Mouse (Mus musculus): ENCODE measurements at regions not wholly inside any gene's neighbourhood (a gene's known extent, or its start where the extent isn't known, plus 50 kb on each side); places are given as distances from the start of the nearest gene placed in this dataset.

DNA sequence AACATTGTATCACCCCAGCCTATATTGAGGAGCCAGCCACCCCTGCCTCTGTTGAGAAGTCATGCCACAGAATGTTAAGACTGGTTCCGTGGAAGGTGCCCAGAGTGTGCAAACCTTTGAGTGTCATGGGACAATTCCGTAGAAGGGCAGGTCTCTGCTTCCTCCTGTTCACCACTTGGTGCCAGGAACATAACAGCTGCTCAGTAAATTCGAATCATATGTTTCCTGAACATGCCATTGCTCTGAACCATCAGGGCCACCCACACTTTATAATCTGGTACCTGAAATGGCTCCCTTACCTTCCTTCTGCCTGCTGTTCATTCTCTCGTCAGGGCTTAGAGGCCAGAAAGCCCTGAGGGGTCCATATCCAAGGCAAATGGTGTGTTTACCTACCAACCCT lies 273.0 kb upstream of the 4930535I16Rik start:
- no peak for TF ChIP-seq CTCF (IDR thresholded peaks at IDR 0.05; ENCODE audit: control insufficient read depth, insufficient read depth, insufficient replicate concordance, low read depth, low read length)
- TF ChIP-seq POLR2A (IDR thresholded peaks at IDR 0.05; ENCODE audit: control insufficient read depth, low read depth, low read length) = no peak

Data from testis, adult 2 months (tissue).